Mouse (Mus musculus): ENCODE results near the gene Alyref.

Gene Alyref

DNA sequence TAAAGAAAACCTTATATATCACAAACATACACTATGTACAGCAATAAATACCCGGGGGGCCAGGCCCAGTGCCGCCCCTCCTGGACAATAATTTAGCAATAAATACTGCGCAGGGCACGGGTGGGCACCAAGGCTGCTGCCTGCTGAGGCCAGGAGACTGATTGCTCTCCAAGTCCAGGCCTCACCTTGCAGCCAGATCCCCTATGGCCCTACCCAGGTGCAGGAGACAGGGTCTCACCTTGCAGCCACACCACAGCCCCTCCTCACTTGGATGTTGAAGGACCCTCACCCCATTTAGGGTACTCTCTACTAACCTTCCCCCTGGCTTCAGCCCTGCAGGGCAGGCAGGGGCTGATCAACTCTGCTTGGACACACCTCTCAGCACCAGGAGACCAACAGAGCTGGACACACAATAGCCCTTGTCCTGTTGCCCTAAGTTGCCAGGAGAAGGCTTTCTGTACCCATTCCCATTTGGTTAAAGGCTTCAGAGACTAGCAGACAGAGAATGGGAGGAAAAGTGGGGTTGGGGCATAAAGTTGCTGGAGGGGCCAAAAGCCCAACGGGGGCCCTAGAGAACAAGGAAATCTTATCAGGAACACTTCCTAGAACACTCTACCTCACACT, 27.1 kb upstream of the Alyref start, which contains the start of gene Sirt7:
Sirt7 (minus strand) TSS at position 89 of the 624 bp plus-strand sequence.
- no peak for DNase-seq

DNA sequence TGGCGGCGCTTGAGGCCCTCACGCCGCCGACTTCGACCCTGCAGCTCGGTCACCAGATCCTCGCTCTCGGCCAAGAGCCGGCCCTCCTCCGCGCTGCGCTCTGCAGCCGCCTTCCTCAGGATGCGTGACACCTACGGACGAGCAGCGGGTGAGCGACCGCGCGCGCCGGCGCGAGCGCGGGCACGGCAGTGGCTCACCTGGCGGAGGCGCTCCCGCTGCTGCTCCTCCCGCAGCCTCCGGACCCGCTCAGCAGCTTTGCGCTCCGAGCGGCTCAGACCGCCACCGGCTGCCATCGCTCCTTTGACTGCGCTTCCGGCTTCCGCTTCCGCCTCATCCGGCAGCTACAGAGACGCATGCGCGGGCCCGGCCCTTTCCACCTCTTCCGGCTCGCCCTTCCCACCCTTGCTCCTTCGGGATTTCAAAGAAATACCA, 26.5 kb upstream of the Alyref start:
- peak; percentile 77 to 82 for DNase-seq

DNA sequence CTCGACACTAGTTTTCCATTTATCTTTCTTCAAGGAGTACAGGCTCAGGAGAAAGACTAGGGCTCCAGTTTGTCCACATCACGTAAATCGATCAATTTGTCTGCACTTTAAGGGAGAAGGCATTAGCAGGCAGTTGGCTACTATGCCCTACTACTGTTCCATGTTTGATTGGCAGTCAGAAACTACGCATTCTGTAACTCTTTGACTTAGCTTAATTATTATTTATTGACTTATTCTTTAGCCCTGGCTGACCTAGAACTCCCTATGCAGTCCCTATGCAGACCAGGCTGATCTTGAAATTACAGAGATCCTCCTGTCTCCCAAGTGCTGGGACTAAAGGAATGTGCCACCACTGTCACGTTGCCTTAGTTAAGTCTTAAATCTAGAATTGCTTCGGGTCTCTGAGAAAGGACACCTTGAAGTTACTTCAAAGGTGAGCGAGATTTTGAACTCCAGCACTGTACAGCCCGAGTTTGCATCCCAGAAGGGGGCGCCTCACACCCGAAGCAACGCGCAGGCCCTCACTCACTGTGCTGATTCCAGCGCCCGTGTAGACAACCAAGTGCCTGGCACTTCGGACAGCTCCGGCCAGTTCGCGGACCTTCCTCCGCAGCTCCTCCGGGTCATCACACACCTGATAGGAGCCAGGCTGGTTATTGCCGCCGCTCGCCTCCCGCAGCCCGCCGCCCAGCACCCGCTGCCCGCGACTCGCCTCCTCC, 26.0 kb upstream of the Alyref start:
- peak; percentile 57 to 69 for DNase-seq

DNA sequence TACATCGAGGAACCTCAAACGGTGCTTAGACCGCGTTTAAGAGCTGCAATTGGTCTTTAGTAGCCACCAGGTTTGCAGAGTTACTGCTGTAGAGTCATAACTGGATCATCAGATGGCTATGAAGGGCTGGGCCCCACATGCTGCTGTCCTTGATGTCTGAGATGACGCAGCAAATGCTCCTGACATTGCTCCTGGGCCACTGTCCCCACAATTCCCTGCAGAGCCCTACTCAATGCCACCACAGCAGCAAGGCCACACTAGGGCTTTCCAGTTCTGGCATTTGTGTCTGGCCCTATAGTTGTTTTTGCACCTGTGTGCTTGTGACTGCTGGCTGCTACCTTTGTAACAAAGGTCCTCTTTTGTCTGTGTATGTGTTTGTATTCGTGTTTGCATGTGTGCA, 24.6 kb upstream of the Alyref start:
- no peak for DNase-seq

DNA sequence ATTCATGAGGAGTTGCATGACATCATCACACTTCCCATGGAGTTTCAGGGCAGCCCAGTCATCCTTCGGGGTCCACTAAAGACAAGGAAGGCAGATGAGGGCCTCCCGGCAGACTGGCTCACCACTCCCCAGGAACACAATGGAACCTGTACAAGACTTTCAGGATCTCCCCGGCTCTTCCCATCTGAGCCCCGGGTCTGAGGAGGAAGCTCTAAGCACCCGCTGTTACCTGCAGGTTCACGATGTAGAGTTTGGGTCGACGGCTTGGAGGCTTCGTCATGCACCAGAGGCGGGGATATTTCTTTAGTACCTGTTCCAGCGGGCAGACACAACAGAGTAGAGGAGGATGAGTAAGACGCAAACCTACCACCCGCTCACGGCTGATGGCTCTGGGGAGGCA, 22.0 kb upstream of the Alyref start:
- no peak for DNase-seq

DNA sequence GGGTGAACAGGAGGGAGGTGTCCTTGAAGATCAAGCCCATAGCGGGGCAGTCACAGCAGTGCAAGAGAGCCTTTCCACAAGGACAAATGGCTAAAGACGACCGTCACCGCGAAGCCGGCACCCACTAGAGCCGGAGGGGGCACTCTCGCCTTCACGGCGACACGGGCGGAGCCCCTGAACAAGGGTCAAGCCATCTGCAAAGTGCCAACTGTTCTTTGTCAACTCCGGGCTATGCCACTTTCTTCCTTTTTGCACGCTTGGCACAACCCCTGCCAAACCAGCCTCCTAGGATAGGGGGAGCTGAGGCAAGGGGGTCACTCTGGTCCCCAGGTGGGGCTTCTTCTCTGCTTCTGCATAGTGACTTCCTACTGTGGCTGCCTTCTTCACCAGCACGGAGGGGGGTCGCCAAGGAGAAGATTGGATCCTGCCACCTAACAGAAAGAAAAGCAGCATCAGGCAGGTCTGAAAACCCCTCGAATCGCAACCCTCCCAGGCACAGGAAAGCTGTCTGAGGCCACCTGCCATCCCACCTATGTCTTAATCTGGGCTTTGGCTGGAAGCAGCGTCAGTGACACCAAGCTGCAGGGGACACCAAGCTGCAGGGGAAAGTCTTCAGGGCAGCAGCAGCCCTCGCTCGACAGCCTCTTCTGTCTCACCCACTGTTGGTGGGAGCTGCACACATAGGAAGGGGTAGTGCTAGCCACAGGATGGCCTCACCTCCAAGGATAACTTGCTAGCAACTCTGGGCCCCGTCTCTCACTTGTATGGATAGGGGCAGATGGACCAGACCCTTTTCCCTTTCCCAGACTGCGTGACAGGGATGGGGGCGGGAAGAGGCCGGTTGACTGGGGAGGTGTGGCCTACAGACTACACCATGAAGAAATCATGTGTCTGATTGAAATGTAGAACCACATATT, 20.7 kb upstream of the Alyref start:
- peak in 1 of 2 experiments; percentile 29 for DNase-seq

DNA sequence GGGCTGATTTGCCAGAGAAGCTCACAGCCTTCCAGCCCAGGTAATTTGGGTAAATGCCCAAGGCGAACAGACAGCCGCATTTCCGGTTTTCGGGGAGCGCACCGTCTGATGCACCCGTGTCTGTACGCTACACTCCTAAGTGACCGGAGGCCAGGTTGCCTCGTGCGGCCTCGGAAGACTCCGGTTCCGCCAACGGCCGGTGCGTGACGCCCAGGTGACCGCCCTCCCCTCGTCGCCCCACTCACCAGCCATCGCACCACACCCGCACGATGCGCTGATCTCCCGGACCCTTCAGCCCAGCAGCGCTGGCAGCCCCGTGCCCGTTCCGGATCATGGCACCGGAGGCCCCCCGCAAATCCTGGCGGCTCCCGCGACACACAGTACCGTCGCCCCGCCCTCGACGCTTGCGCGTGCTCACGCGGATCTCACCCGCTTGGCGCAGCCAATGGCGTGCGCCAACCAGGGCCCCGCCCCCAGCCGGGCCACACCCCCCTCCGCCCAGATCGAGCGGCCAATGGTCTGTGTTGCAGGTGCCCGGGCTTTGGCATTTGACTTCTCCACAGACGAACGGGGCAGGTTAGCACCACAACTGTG, 19.5 kb upstream of the Alyref start, which contains the start of gene Pcyt2:
Pcyt2 (minus strand) TSS at position 418 of the 594 bp plus-strand sequence.
- DNase-seq, result peak; percentile 87 to 89

DNA sequence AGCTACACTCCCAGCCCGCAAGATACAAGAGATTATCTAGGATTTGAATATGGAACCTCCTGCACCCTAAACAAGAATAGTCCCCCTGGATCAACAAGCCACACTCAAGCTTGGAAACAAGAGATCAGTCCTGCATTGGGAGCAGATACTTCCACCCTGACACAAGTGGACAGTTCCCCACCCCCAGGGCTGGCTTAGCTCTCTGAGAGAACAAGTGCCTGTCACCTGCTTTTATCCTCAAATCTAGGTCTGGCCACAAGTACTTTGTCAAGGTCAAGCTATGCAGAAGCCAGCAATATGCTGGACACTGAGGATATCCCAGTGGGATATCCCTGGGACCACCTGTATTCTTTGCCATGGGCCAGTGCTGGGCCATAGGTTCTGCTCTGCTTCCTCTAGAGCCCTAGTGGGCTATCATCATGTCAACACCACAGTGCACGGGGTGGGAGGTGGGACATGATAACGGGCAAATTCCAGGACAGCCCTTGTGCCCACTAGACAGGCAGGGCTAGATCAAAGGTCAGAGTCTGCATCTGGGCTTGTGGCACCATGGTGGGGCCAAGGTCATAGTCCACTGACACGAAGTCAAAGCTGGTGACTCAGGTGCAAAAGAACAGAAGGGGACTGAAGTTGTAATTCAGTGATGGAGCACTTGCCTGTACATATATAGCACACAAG, 18.6 kb upstream of the Alyref start:
- no peak for DNase-seq

DNA sequence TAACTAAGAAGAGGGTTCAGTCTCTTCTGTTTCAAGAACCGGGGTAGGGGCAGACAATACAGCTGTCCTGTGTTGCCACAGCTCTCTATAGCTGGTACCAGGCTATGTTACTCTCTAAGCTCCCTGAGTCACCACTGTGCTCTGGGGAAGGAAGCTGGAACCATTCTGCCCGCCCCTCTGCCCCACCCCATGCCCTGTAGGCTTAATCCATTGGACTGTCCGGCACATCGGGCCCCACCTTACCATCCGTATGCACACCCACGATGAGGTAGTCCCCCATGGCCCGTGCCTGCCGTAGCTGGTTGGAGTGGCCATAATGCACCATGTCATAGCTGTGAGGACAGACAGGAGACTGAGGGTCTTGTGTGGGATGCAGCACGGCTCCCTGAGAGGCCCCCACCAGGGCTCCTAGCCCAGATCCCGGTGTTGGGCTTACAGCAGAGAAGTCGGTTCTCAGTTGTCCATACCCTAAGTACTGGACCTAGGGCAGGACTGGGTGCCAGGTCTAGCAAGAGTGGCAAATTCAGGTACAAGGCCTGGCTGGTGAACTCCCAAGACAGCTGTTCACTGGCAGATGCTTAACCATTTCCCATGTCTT, 17.5 kb upstream of the Alyref start:
- no peak for DNase-seq

DNA sequence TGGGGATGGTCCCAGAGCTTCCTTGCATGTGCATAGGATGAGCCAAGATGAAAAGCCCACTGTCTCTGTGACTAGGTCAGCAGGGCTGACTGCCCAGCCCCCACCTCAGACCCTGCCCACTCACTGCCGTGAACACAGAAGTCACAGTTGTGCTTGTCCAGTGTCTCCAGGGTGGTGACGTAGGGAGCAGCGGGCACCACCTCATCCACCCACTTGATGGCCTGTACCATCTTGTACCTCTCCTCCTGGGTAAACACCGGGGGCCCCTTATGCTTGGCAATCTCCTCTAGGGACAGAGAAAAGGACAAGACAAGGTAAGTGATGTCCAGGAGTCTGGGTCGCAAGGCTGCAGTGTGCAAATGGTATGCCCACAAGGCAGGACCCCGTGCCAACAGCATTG, 17.0 kb upstream of the Alyref start:
- no peak for DNase-seq

DNA sequence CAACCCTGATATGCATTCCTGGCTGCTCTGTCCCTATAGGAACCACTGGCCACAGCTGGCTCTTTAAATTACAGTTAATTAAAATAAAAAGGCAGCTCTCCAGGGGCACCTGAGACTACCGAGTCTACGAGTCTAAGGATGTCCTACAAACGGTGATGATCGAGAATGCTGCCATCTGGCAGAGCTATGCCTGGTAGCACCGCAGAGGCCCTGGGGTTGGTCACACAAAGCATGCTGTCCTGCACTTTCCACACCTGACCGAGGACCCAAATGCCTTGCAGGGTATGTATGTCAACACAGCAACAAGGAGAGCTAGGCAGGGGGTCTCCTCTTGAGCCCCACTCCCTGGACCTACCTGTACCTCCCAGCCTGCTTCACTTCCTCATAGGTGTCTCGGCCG, 15.8 kb upstream of the Alyref start:
- DNase-seq, result no peak

DNA sequence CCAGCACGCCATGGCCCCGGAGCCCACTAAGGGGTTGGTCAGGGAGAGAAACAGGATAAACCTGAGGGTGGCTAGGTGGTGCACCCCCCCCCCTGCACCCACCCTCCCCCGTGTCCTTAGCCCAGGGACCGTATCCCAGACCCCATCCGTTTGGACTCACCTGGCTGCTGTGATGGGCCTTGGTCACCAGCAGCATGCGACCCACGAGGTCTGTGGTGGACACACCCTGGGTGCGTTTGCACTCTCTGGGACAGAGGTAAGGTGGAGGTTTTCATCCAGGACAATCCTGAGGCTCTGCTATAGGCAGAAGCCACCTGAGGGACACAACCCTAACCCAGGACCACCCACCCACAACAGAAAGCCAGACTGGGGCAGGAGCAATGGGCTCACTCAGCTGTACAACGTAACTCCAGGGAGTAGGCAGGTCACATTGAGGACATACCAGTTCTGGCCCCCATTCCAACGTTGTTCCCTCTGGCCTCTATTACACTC, 15.4 kb upstream of the Alyref start:
- no peak for DNase-seq

DNA sequence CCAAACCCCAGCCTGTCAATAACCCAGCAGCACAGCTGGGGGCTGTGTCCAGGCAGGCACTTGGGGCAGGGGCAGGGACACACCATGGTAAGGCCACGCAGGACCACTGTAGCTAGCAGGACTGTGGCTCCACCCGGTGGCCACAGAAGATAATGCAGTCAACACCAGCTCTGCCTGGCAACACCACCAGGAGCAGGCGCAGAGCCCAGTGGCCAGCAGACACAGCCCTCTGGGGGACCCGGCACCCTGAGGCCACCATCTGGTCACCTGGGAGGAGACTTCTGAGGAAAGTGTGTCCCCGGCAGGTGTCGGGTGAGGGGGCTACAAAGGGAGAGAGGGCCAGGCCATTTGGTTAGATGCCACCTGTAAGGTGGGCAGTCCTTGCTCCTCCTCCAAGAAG, 14.6 kb upstream of the Alyref start:
- peak in 1 of 2 experiments; percentile 51 for DNase-seq

DNA sequence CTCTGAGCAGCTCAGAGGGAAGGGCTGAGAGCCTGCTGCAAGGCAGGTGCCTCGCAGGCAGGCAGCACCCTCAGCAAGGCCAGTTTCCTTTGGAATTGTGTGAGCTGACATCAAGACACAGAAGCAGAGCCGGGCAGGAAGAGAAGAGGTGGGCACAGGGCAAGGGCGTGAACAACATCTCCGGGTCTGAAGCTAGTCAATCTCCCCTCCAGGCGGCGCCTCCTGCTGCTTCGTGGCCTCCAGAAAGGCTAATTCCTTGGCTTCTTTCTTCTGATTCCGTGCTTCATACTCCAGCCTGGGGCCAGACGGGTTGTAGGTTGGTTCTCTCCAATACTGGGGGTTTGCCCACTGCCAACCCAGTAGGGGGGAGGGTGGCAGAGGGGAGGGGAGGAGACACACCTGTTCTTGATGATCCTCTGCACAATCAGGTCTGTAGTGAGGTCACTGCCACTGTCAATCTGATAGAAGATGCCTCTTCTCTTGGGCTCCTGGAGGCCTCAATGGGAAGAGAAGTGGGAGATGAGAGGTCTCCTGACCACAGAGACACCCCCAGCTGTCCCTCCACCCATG, 12.4 kb upstream of the Alyref start:
- DNase-seq, result no peak

DNA sequence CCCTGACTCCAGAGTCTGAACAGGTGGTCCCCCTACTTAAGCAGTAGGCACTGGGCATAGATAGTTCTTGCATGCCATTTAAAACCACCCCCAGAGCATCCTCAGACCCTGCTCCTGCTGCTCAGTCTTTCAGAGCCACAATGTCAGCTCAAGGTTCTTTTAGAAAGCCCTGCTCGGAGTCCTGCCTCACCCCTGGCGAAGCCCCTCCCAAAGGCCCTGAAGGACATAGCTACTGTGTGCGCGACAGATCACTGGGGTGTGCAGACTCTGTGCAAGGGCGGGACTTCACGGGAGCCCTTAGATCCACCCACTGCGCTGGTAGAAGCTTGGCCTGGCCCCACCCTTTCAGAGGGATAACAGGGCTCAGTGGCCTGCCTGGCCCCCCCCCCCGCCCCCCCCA, 11.1 kb upstream of the Alyref start:
- DNase-seq, result no peak

DNA sequence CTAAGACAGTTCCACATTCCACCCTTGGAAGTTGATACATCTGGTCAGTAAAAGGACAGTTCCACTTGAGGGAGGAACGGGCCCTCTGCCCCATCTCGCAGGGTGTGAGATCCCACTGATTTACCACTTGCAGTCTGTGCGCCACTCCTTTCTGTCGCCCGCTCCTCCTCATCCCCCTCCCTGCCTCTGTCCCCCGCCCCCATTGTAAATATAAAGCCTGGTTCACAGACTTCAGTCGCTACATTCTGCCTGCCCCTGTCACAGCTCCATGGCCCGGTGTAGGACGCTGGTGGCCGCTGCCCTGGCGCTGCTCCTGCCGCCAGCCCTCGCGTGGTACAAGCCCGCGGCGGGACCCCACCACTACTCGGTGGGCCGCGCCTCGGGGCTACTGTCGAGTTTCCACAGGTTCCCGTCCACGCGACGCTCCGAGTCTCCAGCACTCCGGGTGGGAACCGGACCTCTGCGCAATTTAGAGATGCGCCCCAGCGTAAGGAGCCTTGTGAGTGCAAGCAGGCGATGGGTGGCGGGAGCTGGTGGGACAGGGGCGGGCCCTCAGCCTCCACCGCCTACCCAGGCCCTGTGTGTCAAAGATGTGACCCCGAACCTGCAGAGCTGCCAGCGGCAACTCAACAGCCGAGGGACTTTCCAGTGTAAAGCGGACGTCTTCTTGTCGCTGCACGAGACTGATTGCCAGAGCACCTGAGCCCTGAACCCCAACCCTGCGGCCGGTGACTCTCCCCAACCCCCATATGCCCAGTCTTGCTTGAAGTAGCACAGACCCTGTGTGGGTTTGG, 10.3 kb upstream of the Alyref start, which contains the start of gene Npb:
Npb (plus strand) TSS at position 237 of the 794 bp plus-strand sequence.
- DNase-seq, result no peak

DNA sequence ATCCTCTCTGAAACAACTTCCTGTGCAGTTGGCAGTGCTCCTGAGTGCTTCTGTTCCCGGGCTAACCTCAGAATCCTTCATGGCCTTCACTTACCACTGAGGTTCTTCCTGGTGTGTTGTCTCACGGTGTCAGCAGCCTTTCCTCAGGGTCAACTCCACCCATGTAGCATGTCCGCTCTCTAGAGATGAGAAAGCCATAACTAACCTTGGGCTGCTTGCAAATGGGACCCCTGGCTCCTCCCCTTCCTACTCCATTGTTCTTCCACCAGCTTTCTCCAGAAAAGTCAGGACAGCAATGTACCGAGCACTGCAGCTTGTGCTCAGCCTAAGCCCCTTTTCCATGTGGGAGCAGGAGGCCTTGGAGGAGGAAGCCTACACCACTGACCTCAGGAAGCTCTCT, 8.6 kb upstream of the Alyref start:
- DNase-seq, result no peak

DNA sequence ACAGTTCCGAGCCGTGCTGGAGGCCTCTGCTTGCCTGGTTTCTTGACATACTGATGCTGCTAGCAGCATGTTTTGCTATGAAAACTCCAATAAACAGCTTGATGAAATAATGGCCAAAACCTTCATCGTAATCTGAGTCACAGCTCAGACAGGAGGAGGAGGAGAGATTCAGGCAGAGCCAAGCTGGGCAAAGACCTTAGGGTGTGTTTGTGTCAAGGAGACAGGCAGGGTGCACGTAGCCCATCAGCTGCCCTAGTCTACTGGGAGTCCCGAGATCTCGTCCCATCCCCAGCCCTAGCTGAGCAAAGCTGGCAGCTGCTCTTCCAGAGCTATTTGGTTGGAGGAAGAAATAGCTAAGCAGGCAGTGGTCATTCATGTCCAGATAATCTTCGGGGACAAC, 7.5 kb upstream of the Alyref start:
- DNase-seq, result no peak

DNA sequence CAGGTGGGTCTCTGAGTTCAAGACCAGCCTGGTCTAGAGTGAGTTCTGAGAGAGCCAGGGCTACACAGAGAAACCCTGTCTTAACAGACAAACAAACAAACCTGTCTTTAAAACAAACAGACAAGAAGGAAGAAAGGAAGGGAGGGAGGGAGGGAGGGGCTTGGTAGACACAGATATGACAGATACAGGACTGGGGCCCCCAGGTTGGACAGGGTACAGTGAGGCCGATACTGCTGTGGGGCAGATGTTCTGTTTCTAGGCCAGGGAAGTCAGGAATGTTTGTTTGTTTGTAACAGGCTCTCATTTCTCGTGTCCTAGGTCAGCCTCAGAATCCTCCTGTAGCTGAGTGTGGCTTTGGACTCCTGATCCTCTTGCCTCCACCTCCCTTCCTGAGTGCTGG, 5.4 kb upstream of the Alyref start:
- no peak for DNase-seq

DNA sequence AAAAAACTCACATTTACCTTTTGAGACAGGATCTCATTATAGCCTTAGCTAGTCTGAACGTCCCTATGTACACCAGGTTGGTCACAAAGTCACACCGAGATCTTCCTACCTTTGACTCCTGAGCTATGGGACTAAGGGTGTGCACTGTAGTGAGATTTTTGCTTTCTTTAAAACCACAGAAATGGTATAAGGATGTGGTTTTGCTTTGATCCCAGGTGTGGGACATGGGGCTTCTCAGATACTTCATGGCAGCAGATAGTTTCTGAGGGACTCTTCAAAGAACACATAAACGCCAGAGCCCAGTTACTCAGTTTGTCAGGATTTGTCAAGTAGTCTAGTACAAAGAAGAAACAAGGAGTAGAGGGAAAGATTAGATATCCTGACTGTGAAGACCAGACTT, 2.6 kb upstream of the Alyref start:
- DNase-seq, result no peak

Data from thymus, adult 18-20 months (tissue).